Mouse (Mus musculus) MEL (cell line): Measurements from ENCODE around the gene Tmprss12. TPM values are rescaled to one million over a fixed set of nuclear protein-coding genes. Genes with fewer than 3 reads are reported as not detected.
"Not testable (repeated sequence)": the region's sequence is repeated elsewhere in the genome, so short reads cannot be mapped to it uniquely, and the experiment has no call there.

Experiments
- DNase-seq: peaks from one replicate; pipeline ENCODE4 v3.0.0; 2011; ENCODE audit warnings: low read depth, low spot score
- H3K27ac ChIP-seq: 2 replicates; pipeline ENCODE4 v1.5.1; 2012; ENCODE audit warnings: low read depth, mild to moderate bottlenecking, control low read depth, low read length, moderate library complexity; ENCODE audit not compliant: control insufficient read depth
- H3K27me3 ChIP-seq, 2 experiments: fragments of 150-350 bp in 1 of 2; sonication (generic) in 1 of 2; 2 replicates each; pipeline ENCODE4 v1.6.1; 2012; ENCODE audit warnings: low read length in 2 of 2, mild to moderate bottlenecking in 2 of 2, improper control_type of control experiment in 1 of 2, moderate library complexity in 1 of 2; ENCODE audit not compliant: insufficient read depth in 2 of 2, control insufficient read depth in 1 of 2
- H3K36me3 ChIP-seq, 2 experiments: 2 replicates each; pipeline ENCODE4 v1.6.1; 2012 to 2014; ENCODE audit warnings: low read length in 2 of 2, improper control_type of control experiment in 1 of 2, inconsistent platforms in 1 of 2, mild to moderate bottlenecking in 1 of 2; ENCODE audit not compliant: insufficient read depth in 2 of 2, control insufficient read depth in 1 of 2
- H3K4me1 ChIP-seq, 2 experiments: fragments of 150-350 bp in 1 of 2; sonication (generic) in 1 of 2; 2 replicates each; pipeline ENCODE4 v1.6.1; 2012; ENCODE audit warnings: low read length in 2 of 2, improper control_type of control experiment in 1 of 2, mild to moderate bottlenecking in 1 of 2; ENCODE audit not compliant: insufficient read depth in 2 of 2, control insufficient read depth in 1 of 2
- H3K4me3 ChIP-seq, 2 experiments: fragments of 150-350 bp in 1 of 2; sonication (generic) in 1 of 2; 2 replicates each; pipeline ENCODE4 v1.5.1; 2012; ENCODE audit warnings: low read depth in 2 of 2, low read length in 2 of 2, mild to moderate bottlenecking in 2 of 2, moderate library complexity in 2 of 2, control low read depth in 1 of 2, improper control_type of control experiment in 1 of 2; ENCODE audit not compliant: control insufficient read depth in 1 of 2, insufficient read depth in 1 of 2
- H3K79me2 ChIP-seq: 2 replicates; pipeline ENCODE4 v1.6.1; 2012; ENCODE audit warnings: mild to moderate bottlenecking, low read length, moderate library complexity; ENCODE audit not compliant: control insufficient read depth, poor library complexity, insufficient read depth
- H3K9ac ChIP-seq: 2 replicates; pipeline ENCODE4 v1.6.1; 2012; ENCODE audit warnings: low read depth, mild to moderate bottlenecking, control low read depth, low read length, moderate library complexity; ENCODE audit not compliant: control insufficient read depth, poor library complexity, severe bottlenecking
- H3K9me3 ChIP-seq: fragments of 150-350 bp; sonication (generic); replicated peaks from 2 replicates; pipeline ENCODE4 v1.6.1; 2012; ENCODE audit warnings: mild to moderate bottlenecking, low read length, improper control_type of control experiment, moderate library complexity; ENCODE audit not compliant: insufficient read depth
- BHLHE40 ChIP-seq: IDR thresholded peaks from 2 replicates; pipeline ENCODE4 v1.6.1; 2012; ENCODE audit warnings: low read depth, mild to moderate bottlenecking, inconsistent platforms, low read length, improper control_type of control experiment, borderline replicate concordance
- CHD2 ChIP-seq: IDR thresholded peaks from 2 replicates; pipeline ENCODE4 v1.6.1; 2011; ENCODE audit warnings: low read length, improper control_type of control experiment
- CTCF ChIP-seq, 3 experiments: IDR thresholded peaks in 2 of 3; conservative IDR thresholded peaks in 1 of 3; 2 replicates each; pipeline ENCODE4 v1.5.1; 2011 to 2012; ENCODE audit warnings: low read length in 3 of 3, low read depth in 2 of 3, mild to moderate bottlenecking in 2 of 3, improper control_type of control experiment in 1 of 3, inconsistent platforms in 1 of 3, mixed read lengths in 1 of 3, moderate library complexity in 1 of 3; ENCODE audit not compliant: control insufficient read depth in 1 of 3, insufficient read depth in 1 of 3, poor library complexity in 1 of 3, severe bottlenecking in 1 of 3
- ELF1 ChIP-seq: IDR thresholded peaks from 2 replicates; pipeline ENCODE4 v1.6.1; 2014; ENCODE audit warnings: low read depth, mild to moderate bottlenecking, inconsistent platforms, low read length, improper control_type of control experiment, moderate library complexity
- GABPA ChIP-seq: IDR thresholded peaks from 2 replicates; pipeline ENCODE4 v1.6.1; 2012; ENCODE audit warnings: low read depth, mild to moderate bottlenecking, inconsistent platforms, low read length, improper control_type of control experiment, moderate library complexity
- JUND ChIP-seq: IDR thresholded peaks from 2 replicates; pipeline ENCODE4 v1.6.1; 2011; ENCODE audit warnings: low read depth, mild to moderate bottlenecking, improper control_type of control experiment, low read length
- MEF2A ChIP-seq: IDR thresholded peaks from 2 replicates; pipeline ENCODE4 v1.6.1; 2014; ENCODE audit warnings: low read depth, mild to moderate bottlenecking, inconsistent platforms, low read length, improper control_type of control experiment; ENCODE audit not compliant: poor library complexity, insufficient replicate concordance, severe bottlenecking; ENCODE audit errors: extremely low read depth
- MXI1 ChIP-seq: IDR thresholded peaks from 2 replicates; pipeline ENCODE4 v1.6.1; 2011; ENCODE audit warnings: mild to moderate bottlenecking, low read depth, low read length, improper control_type of control experiment
- POLR2AphosphoS5 ChIP-seq: IDR thresholded peaks from 2 replicates; pipeline ENCODE4 v1.6.1; 2012; ENCODE audit warnings: low read depth, borderline replicate concordance, mild to moderate bottlenecking, inconsistent platforms, low read length, moderate library complexity, mixed read lengths
- RAD21 ChIP-seq: IDR thresholded peaks from 2 replicates; pipeline ENCODE4 v1.6.1; 2011; ENCODE audit warnings: mild to moderate bottlenecking, low read depth, low read length, improper control_type of control experiment
- SMC3 ChIP-seq: IDR thresholded peaks from 2 replicates; pipeline ENCODE4 v1.6.1; 2011; ENCODE audit warnings: low read depth, low read length, improper control_type of control experiment
- TBP ChIP-seq: IDR thresholded peaks from 2 replicates; pipeline ENCODE4 v1.8.0; 2011; ENCODE audit warnings: low read depth, low read length, improper control_type of control experiment
- TCF12 ChIP-seq: IDR thresholded peaks from 2 replicates; pipeline ENCODE4 v1.6.1; 2014; ENCODE audit warnings: low read depth, mild to moderate bottlenecking, inconsistent platforms, low read length, improper control_type of control experiment, moderate library complexity
- UBTF ChIP-seq: IDR thresholded peaks from 2 replicates; pipeline ENCODE4 v1.6.1; 2012; ENCODE audit warnings: low read depth, mild to moderate bottlenecking, inconsistent platforms, low read length, improper control_type of control experiment, moderate library complexity, borderline replicate concordance; ENCODE audit not compliant: insufficient read depth
- ZC3H11A ChIP-seq: IDR thresholded peaks from 2 replicates; pipeline ENCODE4 v1.6.1; 2012; ENCODE audit warnings: low read depth, mild to moderate bottlenecking, inconsistent platforms, low read length, improper control_type of control experiment
- polyA plus RNA-seq, 2 experiments: library from polyadenylated mRNA; stranded (reverse) in 1 of 2; unstranded in 1 of 2; fragments of >175 nt in 1 of 2; fragments of >200 nt in 1 of 2; gene quantifications; 2 replicates each; pipeline versions ENCODE4 v1.2.1 to v1.2.4; 2012; ENCODE audit warnings: low replicate concordance in 2 of 2, low read depth in 1 of 2; ENCODE audit not compliant: insufficient read length in 2 of 2, insufficient read depth in 1 of 2, missing spikeins in 1 of 2
- total RNA-seq: library from RNA; depleted of rRNA; stranded (reverse); fragments of 300-350 nt; gene quantifications from 2 replicates; pipeline ENCODE4 v1.2.3, GENCODE M21; 2012

Gene Tmprss12
- total and polyA plus RNA-seq, 3 experiments = not detected

DNA sequence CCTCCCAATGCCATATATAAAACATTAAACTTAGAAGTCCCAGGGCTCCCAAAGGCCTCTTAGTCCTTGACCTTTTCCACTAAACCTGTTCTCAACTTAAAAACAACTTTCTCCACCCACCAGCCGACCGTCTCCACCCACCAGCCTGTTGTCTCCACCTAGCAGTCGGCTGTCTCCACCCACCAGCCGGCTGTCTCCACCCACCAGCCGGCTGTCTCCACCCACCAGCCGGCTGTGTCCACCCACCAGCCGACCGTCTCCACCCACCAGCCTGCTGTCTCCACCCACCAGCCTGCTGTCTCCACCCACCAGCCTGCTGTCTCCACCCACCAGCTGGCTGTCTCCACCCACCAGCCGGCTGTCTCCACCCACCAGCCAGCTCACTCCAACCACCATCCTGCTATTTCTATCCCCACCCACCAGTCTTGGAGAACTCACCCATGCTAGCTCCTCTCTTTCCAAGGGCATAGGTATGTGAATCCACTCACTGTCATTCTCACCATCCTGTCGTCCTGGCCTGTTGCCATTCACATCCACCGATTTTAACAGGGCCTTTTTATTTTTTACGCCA lies 43.5 kb downstream of the Tmprss12 start:
- peak; percentile 80 for DNase-seq

DNA sequence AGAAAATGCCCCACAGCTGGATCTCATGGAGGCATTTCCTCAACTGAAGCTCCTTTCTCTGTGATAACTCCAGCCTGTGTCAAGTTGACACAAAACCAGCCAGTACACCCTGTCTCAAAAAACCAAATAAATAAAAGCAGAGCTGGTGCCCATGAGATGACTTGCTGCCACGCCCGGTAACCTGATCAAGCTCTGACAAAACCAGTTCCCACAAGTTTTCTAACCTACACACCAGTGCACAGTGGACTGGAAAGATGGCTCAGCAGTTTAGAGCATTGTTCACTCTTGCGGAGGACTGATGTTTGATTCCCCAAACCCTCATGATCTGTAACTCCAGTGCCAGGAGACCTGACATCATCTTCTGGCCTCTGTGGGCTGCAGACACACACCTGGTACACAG lies 44.6 kb downstream of the Tmprss12 start:
- H3K9ac ChIP-seq = no peak overlapping the region

More for the DNA sequence above, 43.5 kb downstream of the Tmprss12 start:
- TF ChIP-seq MXI1 (no peak), TBP (no peak), CHD2 (peak; percentile 51), TCF12 (peak; percentile 35; the same call in 1 of the 2 replicates), UBTF (peak; percentile 92; the same call in 1 of the 2 replicates), MEF2A (no peak)
- H3K9me3 ChIP-seq = no peaks in the 10 kb centered on the region
- no peak overlapping the region for H3K27ac ChIP-seq
- H3K4me1 ChIP-seq = peaks cover 0 to 10% of the 10 kb centered on the region in 2 experiments; a peak in 2 of 4 replicates
- no peak overlapping the region for H3K4me3 ChIP-seq
- H3K79me2 ChIP-seq = no peaks in the 10 kb centered on the region
- H3K27me3 ChIP-seq = no peaks in the 10 kb centered on the region
- H3K9ac ChIP-seq = no peak overlapping the region
- H3K36me3 ChIP-seq = peaks cover 0 to 4% of the 10 kb centered on the region in 2 experiments; a peak in 2 of 4 replicates

DNA sequence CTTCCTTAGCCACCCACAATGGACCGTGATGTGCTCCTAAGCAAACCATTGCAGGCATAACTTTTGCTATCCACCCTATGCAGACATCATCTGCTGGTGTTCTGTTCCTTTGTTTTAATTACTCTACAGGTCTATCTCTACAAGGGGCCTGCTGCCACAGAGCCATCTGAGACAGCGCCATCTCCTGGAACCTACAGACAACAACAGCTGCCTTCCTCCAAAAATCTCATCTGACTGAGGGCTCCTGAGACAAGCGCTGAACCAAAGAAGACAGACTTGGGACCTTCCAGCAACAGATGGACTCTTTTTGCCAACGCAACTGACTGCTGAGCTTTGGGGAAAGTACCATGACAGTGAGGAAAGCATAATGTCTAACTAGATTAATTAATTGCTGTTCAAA lies 47.5 kb downstream of the Tmprss12 start:
- not testable (repeated sequence) for H3K79me2 ChIP-seq, H3K9ac ChIP-seq, H3K4me3 ChIP-seq, H3K27me3 ChIP-seq, H3K36me3 ChIP-seq, H3K27ac ChIP-seq, H3K9me3 ChIP-seq
- H3K4me1 ChIP-seq = peaks cover 3 to 15% of the 10 kb centered on the region in 2 experiments
- peak; percentile 58 for TF ChIP-seq SMC3
- TF ChIP-seq RAD21 = peak; percentile 29
- TF ChIP-seq ZC3H11A = peak; percentile 31
- peak; percentile 45 to 66 (median 49) for TF ChIP-seq CTCF (IDR thresholded peaks at IDR 0.05 in 2 of 3, conservative IDR thresholded peaks at IDR 0.05 in 1 of 3; ENCODE audit: control insufficient read depth in 1 of 3, insufficient read depth in 1 of 3, low read depth in 2 of 3, low read length in 3 of 3, poor library complexity in 1 of 3, severe bottlenecking in 1 of 3)
- DNase-seq = peak; percentile 75

More for the DNA sequence above, 44.6 kb downstream of the Tmprss12 start:
- Histone ChIP-seq H3K27me3 (no peaks in the 10 kb centered on the region), H3K36me3 (peaks cover 0 to 4% of the 10 kb centered on the region in 2 experiments; a peak in 2 of 4 replicates), H3K27ac (no peak overlapping the region), H3K4me3 (no peak overlapping the region), H3K79me2 (no peaks in the 10 kb centered on the region), H3K9me3 (no peaks in the 10 kb centered on the region), H3K4me1 (peaks cover 0 to 10% of the 10 kb centered on the region in 2 experiments; a peak in 2 of 4 replicates)
- peak; percentile 49 for DNase-seq
- TF ChIP-seq JUND (no peak), POLR2AphosphoS5 (no peak), GABPA (no peak), ELF1 (no peak), BHLHE40 (no peak), SMC3 (no peak)

DNA sequence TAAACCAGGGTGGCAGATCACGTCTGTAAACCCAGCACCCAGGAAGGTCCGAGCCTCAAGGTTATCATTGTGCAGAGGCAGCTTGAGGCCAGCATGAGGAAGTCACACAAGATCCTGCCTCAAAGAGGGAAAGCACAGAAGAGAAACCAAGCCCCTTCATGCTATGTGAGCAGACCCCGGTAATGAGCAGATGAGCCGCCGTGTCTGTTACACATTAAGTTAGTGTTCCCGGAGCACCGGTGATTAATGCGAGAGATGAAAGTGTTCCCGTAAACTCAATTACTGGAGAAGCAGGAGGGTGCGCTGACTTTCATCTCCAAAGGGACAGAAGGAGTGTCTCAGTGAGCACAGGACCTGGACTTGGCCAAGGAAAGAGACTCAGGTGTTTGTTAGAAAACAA lies 48.7 kb downstream of the Tmprss12 start:
- not testable (repeated sequence) for H3K79me2 ChIP-seq, H3K9me3 ChIP-seq, H3K27me3 ChIP-seq, H3K4me1 ChIP-seq, H3K36me3 ChIP-seq, H3K27ac ChIP-seq, H3K9ac ChIP-seq, H3K4me3 ChIP-seq, DNase-seq
